Mouse (Mus musculus) spleen, adult 2 months (tissue): ENCODE data around the gene Fxyd7.

ENCODE experiments used
- CTCF ChIP-seq: fragments of 200-500 bp; IDR thresholded peaks from 2 replicates; pipeline ENCODE4 v1.5.1; 2011; ENCODE audit warnings: mild to moderate bottlenecking, inconsistent platforms; ENCODE audit not compliant: insufficient read depth, insufficient read length, insufficient replicate concordance; ENCODE audit errors: extremely low read depth
- POLR2A ChIP-seq: fragments of 200-500 bp; IDR thresholded peaks from 2 replicates; pipeline ENCODE4 v1.6.1; 2011; ENCODE audit warnings: low read depth, low read length, inconsistent platforms

GRCm38 (mm10) chr7:31063074-31063560, 11.8 kb upstream of the Fxyd7 start:
- TF ChIP-seq POLR2A, result no peak
- no peak for TF ChIP-seq CTCF
